Mouse (Mus musculus) right cerebral cortex, postnatal 36 days (tissue): ENCODE results near the gene Uqcc2.

Experiments
- DNase-seq, 2 experiments: peaks; one replicate each; pipeline ENCODE4 v3.0.0; 2022; ENCODE audit warnings: low spot score in 2 of 2, mixed read lengths in 1 of 2

Gene Uqcc2

DNA sequence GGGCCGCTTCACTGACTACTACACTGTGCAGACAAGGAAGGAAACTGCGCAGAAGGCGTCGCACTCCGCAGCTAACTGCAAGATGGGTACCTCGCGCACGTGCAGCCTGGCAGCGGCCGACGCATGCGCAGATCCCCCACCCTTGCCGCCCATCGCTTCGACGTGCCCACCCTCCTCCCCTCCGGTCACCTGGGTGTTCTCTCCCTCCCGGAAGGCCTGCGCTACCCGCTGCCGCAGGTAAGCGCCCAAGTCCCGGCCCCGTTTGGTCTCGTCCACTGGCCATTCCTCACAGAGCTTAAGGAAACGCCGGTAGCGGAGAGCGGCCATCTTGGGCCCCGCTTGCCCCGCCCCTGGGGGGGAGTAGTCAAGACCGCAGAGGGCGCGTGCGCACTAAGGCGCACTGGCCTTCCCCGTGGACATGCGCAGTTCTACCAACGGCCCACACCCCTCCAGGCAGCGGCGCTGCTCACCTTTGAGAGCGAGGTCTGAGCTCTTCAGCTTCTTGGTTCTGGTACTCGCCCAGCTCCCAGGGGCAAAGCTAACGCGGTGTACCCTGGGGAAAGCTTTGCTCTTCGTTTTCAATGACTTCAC lies at the start of gene Uqcc2:
TSS of gene Uqcc2 (minus strand) at position 366 of the 591 bp plus-strand sequence.
- DNase-seq = peak; percentile 94 to 95

DNA sequence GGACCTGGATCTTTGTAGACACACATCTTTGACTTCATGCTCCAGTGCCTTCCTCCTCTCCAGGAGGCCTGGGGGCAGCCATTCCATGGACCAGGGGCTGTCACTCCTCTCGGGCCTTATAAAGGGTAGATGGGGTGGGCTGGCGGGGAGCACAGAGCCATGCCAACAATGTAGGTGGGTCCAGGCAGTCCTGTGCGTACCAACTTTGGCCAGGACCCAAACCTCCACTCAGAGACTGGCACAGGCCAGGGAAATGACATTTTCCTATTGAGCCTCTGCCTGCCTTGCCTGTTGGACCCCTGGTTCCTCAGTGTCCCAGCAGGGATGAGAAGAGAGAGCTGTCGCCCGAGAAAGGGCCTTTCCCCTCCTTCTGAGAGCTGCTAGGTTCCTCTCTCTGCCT lies 48.7 kb upstream of the Uqcc2 start:
- DNase-seq = no peak

DNA sequence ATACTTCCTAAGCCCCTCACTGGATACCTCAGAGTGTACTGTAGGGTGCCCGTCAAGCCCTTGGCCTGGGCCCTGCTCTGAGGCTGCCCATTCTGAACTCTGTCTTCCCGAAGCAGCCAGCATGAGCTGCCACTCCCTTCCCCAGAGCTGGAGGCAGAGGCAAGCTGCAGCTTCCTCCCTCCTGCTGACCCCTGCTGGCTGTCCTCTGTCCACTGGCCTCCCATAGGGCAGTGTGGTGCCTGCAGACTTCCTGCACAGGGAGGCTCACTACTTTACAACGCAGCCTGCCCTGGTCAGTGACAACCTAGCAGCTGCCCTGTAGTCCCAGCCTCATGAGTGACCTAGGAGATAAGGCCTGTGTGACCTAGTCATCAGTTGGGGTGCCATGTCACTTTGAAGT lies 48.0 kb upstream of the Uqcc2 start:
- no peak for DNase-seq

DNA sequence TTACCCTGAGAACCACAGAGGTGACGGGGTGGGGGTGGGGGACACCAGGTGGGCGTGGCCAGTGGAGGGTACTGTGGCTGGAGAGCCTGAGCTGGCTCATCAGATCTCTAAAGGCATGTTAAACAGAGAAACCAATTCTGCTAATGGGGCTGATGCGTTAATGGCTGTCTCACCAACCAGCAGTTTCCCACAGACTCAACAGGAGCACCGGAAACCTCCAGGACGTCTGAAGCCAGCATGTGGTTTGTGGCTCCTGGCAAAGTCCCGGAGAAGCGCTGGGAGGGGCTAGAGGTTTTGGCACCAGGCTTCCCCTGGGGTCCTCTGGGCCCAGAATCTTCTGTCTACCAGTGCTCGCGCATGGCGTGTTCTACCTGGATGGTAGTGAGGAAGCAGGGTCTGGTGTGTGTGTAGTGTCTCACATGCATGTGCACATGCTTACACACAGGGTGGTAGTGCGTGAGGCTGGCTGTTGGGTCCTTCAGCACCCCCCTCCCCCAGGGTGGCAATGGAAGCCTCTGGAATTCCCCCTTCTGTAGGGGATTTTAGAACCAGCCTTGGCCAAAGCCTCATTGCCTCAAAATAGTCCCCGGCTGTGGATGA lies 46.1 kb upstream of the Uqcc2 start:
- DNase-seq = no peak

DNA sequence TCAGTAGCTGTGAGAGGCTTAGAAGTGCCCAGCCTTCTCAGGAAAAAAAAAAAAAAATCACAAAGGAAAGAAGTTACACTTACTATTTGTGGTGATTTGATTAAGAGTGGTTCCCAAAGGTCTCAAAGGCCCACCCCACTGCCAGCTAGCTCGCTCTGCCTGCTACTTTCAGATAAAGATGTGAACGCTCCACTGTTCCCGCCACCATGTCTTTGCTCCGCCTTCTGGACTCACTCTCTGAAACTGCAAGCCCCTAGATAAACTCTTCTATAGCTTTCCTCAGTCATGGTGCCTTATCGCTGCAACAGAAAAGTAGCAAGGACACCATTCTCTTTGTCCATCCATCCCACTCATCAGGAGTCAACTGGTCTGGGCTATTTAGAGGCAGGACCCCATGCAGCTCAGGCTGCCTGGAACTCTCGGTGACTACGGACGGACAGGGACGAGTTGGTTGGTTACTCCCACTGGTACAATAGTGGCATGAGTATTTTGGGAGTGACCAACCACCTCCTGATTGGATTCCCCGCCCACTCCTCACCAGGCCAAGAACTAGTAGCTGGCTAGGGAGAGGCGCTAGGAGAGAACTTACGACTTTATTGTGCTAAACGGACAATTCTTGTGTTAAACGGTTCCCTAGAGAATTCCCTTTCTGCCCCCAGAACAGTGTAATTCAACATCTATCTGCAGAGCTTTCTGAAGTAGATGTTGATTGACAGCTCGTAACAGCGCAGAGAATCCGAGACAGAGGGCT lies 44.9 kb upstream of the Uqcc2 start:
- DNase-seq = no peak

DNA sequence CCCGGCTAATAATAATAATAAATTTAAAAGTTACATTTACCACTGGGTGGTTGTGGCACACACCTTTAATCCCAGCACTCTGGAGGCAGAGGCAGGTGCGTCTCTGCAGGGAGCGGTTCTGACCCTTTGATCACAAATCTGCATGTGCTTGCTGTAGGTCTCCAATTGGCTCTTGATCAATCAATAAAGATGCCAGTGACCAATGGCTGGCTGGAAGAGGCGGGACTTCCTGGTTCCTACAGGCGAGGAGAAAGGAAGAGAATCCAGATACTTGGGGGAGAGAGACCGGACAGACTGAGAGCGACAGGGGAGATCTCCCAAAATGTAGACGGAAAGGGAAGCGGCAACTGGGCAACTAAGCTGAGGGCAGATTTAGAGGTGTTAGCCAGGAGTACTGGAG lies 44.3 kb upstream of the Uqcc2 start:
- DNase-seq = no peak

DNA sequence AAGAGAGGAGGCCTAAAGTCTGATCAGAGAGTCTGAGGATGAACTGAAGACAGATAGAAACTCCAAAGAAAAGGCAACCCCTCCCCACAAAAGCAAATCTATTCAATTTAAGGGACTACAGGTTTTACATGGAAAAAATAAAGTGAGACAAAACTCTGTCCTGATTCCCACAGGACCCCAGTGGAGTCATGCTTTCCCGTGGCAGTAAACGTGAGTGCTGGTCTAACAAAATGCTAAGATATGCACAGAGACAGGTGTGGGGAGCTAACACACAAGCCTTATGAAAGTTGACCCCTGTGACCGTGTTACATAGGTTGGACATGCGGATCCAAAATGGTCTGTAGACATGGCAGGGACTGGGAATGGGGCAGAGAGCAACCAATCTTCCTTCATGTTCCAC lies 43.0 kb upstream of the Uqcc2 start:
- DNase-seq = no peak

DNA sequence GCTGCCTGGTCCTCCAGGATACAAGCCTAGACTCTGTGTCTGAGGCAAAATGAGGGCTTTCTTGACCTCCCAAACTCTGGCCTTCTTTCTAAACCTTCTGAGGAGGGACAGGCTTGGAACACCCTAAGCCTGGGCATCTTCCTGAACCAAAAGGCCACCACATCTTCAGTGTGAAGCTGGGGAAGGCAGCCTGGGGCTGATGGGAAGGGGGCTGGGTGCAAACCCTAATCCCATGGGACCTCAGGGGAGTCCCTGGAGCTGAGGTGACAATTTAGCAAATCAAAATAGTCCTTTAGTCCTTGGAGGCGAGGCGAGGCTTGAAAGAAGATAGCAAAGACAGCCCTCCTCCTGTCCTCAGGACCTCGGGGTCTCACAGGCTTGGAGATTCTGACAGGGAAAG lies 42.6 kb upstream of the Uqcc2 start:
- no peak for DNase-seq

DNA sequence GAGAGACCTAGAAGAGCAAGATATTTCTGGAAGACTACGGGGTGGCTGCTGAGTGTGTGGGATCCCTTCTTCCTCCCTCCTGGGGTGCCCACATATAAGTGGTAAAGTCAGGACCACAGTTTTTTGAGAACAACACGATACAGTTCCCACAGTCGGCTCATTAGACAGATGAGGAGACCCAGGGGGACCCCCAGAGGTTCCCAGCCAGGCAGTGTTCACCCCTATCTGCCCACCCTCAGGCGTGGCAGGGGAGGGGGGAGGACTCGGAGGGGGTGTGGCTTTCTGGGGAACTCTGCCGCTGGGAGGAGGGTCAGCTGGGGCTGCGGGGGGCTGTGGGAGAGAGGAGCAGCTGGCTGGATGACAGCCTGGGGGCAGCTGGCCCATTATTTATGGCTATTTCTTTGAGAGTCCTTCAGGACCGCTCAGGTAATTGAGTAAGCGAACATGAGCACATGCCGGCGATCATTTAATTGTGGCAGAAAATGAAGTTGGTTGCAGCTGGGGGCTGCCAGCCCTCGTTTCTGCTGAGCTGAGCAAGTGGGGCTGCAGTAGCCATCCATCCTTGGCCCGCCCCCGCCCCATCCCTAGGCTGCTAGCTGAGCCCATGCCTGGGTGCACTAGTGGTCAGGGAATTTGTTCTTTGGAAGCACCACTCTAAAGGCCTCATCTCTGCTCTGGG lies 41.6 kb upstream of the Uqcc2 start:
- no peak for DNase-seq

DNA sequence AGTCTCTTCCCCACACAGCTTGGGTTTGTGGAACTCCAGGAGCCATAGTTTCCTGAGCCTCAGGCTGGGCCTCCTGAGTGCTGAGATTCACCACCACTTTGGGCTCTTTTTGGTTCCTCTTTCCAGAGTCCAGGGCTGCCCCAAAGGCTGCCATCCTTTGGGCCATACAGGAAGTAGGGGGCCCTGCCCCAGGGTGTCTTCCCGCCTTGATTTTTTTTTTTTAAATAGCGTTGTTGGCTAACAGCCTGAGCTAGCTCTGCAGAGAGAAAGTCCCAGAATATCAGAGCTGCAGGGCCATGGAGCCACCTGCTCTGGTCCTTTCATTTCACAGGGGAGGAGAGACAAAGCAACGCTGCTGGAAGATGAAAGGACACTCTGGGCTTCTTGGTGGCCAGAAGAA lies 40.0 kb upstream of the Uqcc2 start:
- DNase-seq = no peak

DNA sequence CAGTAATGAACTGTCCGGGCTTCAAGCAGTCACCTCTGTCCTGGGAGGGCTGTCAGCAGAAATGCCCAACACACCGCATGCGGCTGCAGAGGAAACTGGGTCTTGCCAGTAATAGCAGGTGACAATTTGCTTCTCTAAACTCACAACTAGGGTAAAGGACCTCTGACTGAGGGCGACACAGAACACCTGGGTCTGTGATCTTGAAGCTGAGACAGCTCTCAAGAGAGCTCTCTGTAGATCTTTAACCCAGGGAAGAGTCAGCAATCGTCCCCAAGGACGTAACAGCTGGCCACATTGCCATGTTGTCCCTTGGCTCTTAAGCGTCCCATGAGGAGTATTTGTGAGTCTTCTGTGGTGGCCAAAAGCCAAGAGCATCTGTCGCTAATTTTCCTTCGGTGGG lies 38.7 kb upstream of the Uqcc2 start:
- no peak for DNase-seq

DNA sequence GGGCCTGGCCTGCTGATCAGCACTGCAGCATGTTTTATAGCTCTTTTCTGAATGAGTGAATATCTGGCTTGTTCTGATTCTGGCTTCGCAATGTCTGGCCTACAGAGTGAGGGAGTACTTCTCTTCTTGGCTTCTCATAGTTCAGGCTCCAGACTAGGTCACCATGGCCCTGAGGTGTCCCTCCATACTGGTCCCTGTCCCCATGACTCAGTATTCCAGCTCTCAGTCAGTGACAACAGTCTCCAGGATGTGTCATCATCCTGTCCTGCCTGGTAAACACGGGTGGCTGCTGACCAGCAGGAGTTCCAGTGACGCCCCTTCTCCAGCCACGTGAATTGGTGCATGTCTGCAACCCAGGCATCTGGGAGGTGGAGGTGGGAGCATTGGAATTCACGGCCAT lies 37.4 kb upstream of the Uqcc2 start:
- DNase-seq = no peak

DNA sequence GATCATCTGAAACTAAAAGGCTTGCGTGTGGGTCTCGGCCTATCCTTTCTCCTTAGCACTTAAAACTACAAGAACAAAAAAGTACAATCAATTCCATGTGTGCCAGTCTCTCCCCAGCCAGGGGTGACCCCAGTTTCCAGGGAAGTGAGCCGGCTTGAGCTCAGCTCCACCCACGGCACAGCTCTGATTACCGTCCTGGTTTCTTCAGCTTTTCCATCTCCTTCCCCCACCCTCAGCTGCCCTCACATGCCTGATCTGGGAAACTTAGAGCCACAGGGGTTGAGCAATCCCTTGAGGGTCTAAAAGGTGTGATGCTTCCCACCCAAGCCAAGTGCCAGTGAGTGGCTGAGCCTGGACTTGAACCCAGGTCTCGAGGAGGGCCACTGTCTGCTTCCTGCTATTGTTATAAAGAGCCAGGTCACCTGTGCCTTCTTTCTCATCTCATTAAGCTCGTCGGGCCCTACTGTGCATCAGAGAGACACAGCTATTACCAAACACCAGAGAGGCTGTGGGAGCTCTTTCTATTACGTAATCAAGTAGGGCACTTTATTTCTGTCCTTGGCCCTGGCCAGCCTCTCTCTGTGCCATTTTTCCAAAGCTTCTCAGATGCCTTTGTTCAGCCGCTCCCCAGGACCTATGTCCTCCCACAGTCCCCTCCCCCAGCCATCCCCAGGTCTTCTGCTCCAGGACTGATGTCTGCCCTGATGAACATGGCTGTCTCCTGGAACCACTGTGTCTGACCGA lies 36.4 kb upstream of the Uqcc2 start:
- DNase-seq = no peak

DNA sequence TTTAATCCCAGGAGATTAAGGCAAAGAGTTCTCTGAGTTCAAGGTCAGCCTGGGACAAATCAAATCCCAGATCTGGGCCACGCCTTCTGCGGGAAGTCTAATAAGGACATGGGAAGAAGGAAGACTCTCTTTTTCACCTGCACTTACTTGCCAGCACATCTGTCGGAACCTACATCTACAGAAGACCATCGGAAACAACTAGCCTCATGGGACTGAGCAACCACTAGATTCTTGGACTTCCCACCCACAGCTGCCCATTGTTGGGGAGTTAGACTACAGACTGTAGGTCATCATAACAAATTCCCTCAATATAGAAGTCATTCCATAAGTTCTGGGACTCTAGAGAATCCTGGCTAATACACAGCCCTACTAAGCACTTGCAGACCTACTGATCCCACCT lies 34.9 kb upstream of the Uqcc2 start:
- no peak for DNase-seq

DNA sequence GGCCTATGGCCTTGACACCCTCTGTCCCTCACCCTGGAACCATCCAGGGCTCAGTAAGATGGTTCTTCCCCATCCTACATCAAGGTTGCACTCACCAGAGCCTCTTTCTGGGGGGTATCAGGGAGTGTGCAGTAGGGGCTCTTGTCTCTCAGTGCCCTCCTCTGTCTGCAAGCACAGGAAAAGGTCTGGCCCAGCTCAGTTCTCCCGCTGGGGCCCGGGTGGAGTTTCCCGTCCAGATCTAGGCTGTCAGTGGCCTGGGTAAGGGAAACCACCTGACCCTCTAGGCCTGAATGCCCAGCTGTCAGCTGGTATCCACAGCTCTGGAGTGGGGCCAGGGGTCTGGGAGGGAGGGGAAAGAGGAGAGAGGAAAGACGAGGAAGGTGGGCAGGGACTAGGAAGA lies 33.8 kb upstream of the Uqcc2 start, which contains the start of gene Ip6k3:
TSS of gene Ip6k3 (minus strand) at position 251 of the 400 bp plus-strand sequence.
- DNase-seq = no peak

DNA sequence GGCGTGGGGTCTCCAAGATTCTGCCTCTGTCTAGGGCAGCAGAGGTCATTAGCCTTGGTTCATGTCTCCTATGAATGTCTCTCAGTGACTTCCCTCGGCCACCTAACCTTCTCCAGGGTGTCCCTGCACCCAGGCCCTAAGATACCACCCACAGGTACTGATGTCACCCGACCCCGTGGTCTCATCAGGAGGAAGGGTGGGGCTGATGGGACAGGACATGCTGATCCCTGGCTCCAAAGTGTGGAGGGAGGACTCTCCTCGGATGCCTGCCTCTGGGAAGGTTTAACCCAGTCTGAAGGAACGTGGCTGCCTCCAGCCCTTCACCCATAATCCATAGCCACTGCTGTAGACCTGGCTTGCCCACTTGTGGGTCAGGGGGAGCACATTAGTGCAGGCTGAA lies 33.2 kb upstream of the Uqcc2 start:
- no peak for DNase-seq

DNA sequence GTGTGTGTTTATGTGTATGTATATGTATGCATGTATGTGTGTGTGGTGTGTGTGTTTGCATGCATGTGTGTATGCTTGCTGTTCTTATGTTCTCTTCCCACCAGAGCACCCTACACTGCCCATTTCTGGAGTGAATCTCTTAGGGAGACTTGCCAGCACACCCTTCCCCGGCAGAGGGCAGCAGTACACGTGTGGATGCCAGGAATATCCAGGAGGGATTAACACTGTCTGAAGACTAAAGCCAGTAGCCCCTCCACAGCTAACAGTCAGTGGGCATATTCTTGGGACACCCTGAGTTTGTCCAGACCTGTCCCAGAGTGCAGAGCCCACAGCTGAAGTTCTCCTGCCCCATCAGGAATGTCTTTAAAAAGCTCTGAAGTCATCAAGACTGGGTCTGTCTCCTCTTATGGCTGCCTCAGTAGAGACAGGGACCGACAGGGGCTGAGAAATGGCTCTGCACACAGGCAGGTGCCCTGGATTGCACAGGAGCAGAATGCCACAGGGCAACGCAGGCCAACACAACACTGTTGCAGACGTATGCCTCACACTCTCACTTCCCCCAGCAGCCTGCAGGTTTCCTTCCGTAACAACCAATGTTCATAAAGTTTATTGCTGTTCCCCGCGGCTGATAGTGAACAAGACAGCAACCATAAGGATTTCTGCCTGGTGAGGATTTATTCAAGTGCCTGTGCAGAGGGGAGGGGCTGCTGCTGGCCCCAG lies 31.5 kb upstream of the Uqcc2 start:
- DNase-seq = peak in 1 of 2 experiments; percentile 26

DNA sequence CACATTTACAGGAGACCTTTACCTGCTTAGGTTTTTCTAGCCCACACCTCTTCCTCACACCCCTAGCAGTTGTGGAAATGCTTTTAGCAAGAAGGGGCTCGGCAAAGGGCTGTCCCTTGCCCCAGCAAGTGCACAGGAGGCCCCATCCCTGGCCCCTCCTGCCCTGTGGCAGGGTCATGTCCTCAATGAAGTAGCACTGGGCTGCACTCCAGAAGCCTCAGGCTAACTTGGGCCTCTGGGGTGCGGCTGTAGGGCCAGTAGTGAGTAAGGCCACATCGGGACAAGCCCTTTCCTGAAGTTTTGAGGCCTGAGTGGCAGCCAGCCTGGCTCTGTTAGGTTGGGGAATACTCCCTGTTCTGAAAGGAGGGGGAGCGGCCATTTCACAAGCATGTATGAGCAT lies 27.2 kb upstream of the Uqcc2 start:
- no peak for DNase-seq

DNA sequence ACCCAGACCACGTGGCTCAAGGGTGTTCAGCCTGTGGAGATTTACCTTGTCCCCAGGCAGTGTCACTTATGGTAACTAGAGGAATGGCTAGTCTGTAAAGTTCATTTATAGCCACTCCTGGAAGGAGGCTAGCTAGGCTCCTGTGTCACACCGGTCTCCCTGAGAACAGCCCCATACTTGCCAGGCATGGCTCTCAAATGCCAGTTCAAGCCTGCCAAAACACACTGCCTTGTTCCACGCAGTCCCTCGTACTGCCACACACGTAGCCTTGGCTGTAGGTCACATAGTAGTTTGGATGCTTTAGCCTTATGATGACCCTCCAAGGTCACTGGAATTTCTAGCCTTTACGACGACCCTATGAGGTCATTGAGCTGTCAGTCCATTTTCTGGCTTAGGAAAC lies 25.5 kb upstream of the Uqcc2 start:
- no peak for DNase-seq

DNA sequence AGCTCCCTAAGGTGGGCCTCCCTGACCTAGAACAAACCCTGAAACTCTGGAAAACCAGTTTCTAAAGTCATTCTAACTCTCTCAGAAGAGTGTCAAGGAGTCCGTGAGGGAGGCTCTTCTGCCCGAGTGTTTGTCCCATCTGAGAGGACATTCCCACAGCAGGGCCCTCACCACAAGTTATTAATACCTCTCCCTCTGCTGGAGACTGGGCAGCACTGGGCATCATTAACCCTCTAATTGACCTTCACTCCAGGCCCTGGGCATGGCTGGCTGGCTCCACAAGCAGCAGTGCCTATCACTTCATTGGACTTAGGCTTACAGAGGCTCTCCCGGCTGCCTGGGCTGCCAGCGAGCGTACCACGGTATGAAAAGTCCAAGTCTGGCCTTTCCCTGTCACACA lies 24.7 kb upstream of the Uqcc2 start:
- DNase-seq = no peak

DNA sequence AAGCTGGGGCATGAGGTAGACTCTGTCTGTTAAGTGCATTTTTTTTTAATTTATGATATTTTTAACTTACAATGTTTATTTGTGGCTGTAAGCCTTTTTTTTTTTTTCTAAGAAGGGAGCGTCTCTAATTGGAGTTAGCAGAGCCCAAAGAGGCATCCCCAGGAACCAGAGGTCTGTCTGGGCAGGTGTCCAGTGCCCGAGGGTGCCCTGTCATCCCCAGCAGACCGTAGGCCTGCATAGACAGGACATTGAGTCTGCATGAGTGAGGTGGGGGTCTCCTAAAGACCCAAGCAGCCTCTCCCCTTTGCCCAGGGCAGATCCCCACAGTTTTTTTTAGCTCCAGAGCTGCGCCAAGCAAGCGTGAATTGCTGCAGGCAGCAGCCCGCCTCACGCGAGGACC lies 22.0 kb upstream of the Uqcc2 start:
- no peak for DNase-seq
